Mouse (Mus musculus) heart, adult 8-10 months (tissue): ENCODE data around the gene Ntf3. TPM values are rescaled to one million over a fixed set of nuclear protein-coding genes. Genes with fewer than 3 reads are reported as not detected.

Experiments used
- DNase-seq: peaks from one replicate; pipeline ENCODE4 v3.0.0; 2022; ENCODE audit warnings: low spot score
- total RNA-seq, 4 experiments: library from RNA; stranded (reverse); gene quantifications; 2 replicates each; pipeline ENCODE4 v1.2.4; 2022

Ntf3 gene
- total RNA-seq, 4 experiments from 2014 or later = 2.2 to 5.3 (median 3.9) TPM

GRCm38 (mm10) chr6:126159279-126160066, 7.2 kb downstream of the Ntf3 start:
- DNase-seq = peak; percentile 75

GRCm38 (mm10) chr6:126155928-126156327, 10.8 kb downstream of the Ntf3 start:
- DNase-seq = no peak

- DNase-seq = peak; percentile 63
Measured at GRCm38 (mm10) chr6:126154372-126154982, 12.2 kb downstream of the Ntf3 start.

- no peak for DNase-seq
Measured at GRCm38 (mm10) chr6:126153154-126153553, 13.6 kb downstream of the Ntf3 start.

- DNase-seq = no peak
Measured at GRCm38 (mm10) chr6:126143659-126144058, 23.1 kb downstream of the Ntf3 start.

GRCm38 (mm10) chr6:126142741-126143140, 24.0 kb downstream of the Ntf3 start:
- DNase-seq = no peak

GRCm38 (mm10) chr6:126142021-126142554, 24.6 kb downstream of the Ntf3 start:
- DNase-seq = peak; percentile 47

GRCm38 (mm10) chr6:126141472-126141871, 25.2 kb downstream of the Ntf3 start:
- DNase-seq = peak; percentile 50

GRCm38 (mm10) chr6:126140961-126141360, 25.7 kb downstream of the Ntf3 start:
- DNase-seq = no peak

- no peak for DNase-seq
Measured at GRCm38 (mm10) chr6:126140416-126140815, 26.3 kb downstream of the Ntf3 start.

- DNase-seq = peak; percentile 69
Measured at GRCm38 (mm10) chr6:126134155-126134906, 32.4 kb downstream of the Ntf3 start.

- no peak for DNase-seq
Measured at GRCm38 (mm10) chr6:126128238-126128637, 38.5 kb downstream of the Ntf3 start.

GRCm38 (mm10) chr6:126118247-126118646, 48.5 kb downstream of the Ntf3 start:
- no peak for DNase-seq

- no peak for DNase-seq
Measured at GRCm38 (mm10) chr6:126117191-126117590, 49.5 kb downstream of the Ntf3 start.

- DNase-seq = no peak
Measured at GRCm38 (mm10) chr6:126114934-126115633, 51.6 kb downstream of the Ntf3 start.

GRCm38 (mm10) chr6:126110892-126111835, 55.5 kb downstream of the Ntf3 start:
- DNase-seq = no peak

GRCm38 (mm10) chr6:126109184-126109583, 57.5 kb downstream of the Ntf3 start:
- no peak for DNase-seq

- DNase-seq = no peak
Measured at GRCm38 (mm10) chr6:126108771-126109170, 57.9 kb downstream of the Ntf3 start.

GRCm38 (mm10) chr6:126107398-126107797, 59.3 kb downstream of the Ntf3 start:
- no peak for DNase-seq

- peak; percentile 32 for DNase-seq
Measured at GRCm38 (mm10) chr6:126106798-126107173, 59.9 kb downstream of the Ntf3 start.
